Mouse (Mus musculus): ENCODE measurements around the gene Vezt. TPM values are rescaled to one million over a fixed set of nuclear protein-coding genes. Genes with fewer than 3 reads are reported as not detected.
A peak's percentile ranks its signal among the peaks of the same experiment; 100 is the strongest.

Vezt gene
- polyA plus RNA-seq, 1 experiment from 2014 or later, result 26.9 TPM

GRCm38 (mm10) chr10:93938844-93939271 is 96.8 kb downstream of the Vezt start:
- H3K4me3 ChIP-seq (ENCODE audit: low read depth, low read length), result no peak overlapping the region
- ATAC-seq (replicated peaks; ENCODE audit: insufficient number of reproducible peaks, low FRiP score, low TSS enrichment), result no peak
- no peaks in the 10 kb centered on the region for H3K36me3 ChIP-seq (ENCODE audit: control insufficient read depth, insufficient read depth, low read length)
- WGBS (ENCODE audit: insufficient replicate concordance), result 90% methylated on average over 20 of the region's 20 CpGs
- no peak overlapping the region for H3K4me2 ChIP-seq
- H3K9me3 ChIP-seq (replicated peaks; ENCODE audit: control insufficient read depth, low read length), result no peaks in the 10 kb centered on the region
- no peak overlapping the region for H3K9ac ChIP-seq (ENCODE audit: low read depth, low read length)
- H3K27ac ChIP-seq (ENCODE audit: low read depth, low read length), result no peak overlapping the region
- peaks cover 3% of the 10 kb centered on the region; the same call in 1 of the 2 replicates for H3K4me1 ChIP-seq (ENCODE audit: control insufficient read depth, insufficient read depth, low read length)
- no peaks in the 10 kb centered on the region for H3K27me3 ChIP-seq (ENCODE audit: control insufficient read depth, insufficient read depth, low read length)

GRCm38 (mm10) chr10:93933980-93934379 is 101.6 kb downstream of the Vezt start:
- H3K4me3 ChIP-seq (ENCODE audit: low read depth, low read length), result no peak overlapping the region
- peaks cover 4% of the 10 kb centered on the region; the same call in 1 of the 2 replicates for H3K4me1 ChIP-seq (ENCODE audit: control insufficient read depth, insufficient read depth, low read length)
- no peaks in the 10 kb centered on the region for H3K36me3 ChIP-seq (ENCODE audit: control insufficient read depth, insufficient read depth, low read length)
- no peak for ATAC-seq (replicated peaks; ENCODE audit: insufficient number of reproducible peaks, low FRiP score, low TSS enrichment)
- 41% methylated on average over 9 of the region's 9 CpGs for WGBS (ENCODE audit: insufficient replicate concordance)
- no peaks in the 10 kb centered on the region for H3K9me3 ChIP-seq (replicated peaks; ENCODE audit: control insufficient read depth, low read length)
- H3K9ac ChIP-seq (ENCODE audit: low read depth, low read length), result no peak overlapping the region
- no peak overlapping the region for H3K4me2 ChIP-seq
- H3K27ac ChIP-seq (ENCODE audit: low read depth, low read length), result no peak overlapping the region
- H3K27me3 ChIP-seq (ENCODE audit: control insufficient read depth, insufficient read depth, low read length), result no peaks in the 10 kb centered on the region

GRCm38 (mm10) chr10:93932861-93933260 is 102.8 kb downstream of the Vezt start:
- ATAC-seq (replicated peaks; ENCODE audit: insufficient number of reproducible peaks, low FRiP score, low TSS enrichment), result no peak
- WGBS (ENCODE audit: insufficient replicate concordance), result 39% methylated on average over 5 of the region's 5 CpGs
- H3K4me3 ChIP-seq (ENCODE audit: low read depth, low read length), result no peak overlapping the region
- H3K9me3 ChIP-seq (replicated peaks; ENCODE audit: control insufficient read depth, low read length), result no peaks in the 10 kb centered on the region
- H3K4me2 ChIP-seq, result no peak overlapping the region
- no peak overlapping the region for H3K9ac ChIP-seq (ENCODE audit: low read depth, low read length)
- peaks cover 4% of the 10 kb centered on the region; the same call in 1 of the 2 replicates for H3K4me1 ChIP-seq (ENCODE audit: control insufficient read depth, insufficient read depth, low read length)
- H3K27me3 ChIP-seq (ENCODE audit: control insufficient read depth, insufficient read depth, low read length), result no peaks in the 10 kb centered on the region
- H3K36me3 ChIP-seq (ENCODE audit: control insufficient read depth, insufficient read depth, low read length), result no peaks in the 10 kb centered on the region
- no peak overlapping the region for H3K27ac ChIP-seq (ENCODE audit: low read depth, low read length)

- Histone ChIP-seq H3K4me1 (ENCODE audit: control insufficient read depth, insufficient read depth, low read length) (peaks cover 4% of the 10 kb centered on the region; the same call in 1 of the 2 replicates), H3K9ac (ENCODE audit: low read depth, low read length) (no peak overlapping the region), H3K4me2 (no peak overlapping the region), H3K36me3 (ENCODE audit: control insufficient read depth, insufficient read depth, low read length) (no peaks in the 10 kb centered on the region), H3K4me3 (ENCODE audit: low read depth, low read length) (no peak overlapping the region), H3K27me3 (ENCODE audit: control insufficient read depth, insufficient read depth, low read length) (no peaks in the 10 kb centered on the region), H3K9me3 (replicated peaks; ENCODE audit: control insufficient read depth, low read length) (no peaks in the 10 kb centered on the region), H3K27ac (ENCODE audit: low read depth, low read length) (no peak overlapping the region)
- no peak for ATAC-seq (replicated peaks; ENCODE audit: insufficient number of reproducible peaks, low FRiP score, low TSS enrichment)
- WGBS (ENCODE audit: insufficient replicate concordance), result 49% methylated on average over 5 of the region's 5 CpGs
These were observed 103.6 kb downstream of the Vezt start for GRCm38 (mm10) chr10:93932020-93932419.

- 64% methylated on average over 9 of the region's 9 CpGs for WGBS (ENCODE audit: insufficient replicate concordance)
- Histone ChIP-seq H3K4me1 (ENCODE audit: control insufficient read depth, insufficient read depth, low read length) (peaks cover 4% of the 10 kb centered on the region; the same call in 1 of the 2 replicates), H3K27me3 (ENCODE audit: control insufficient read depth, insufficient read depth, low read length) (no peaks in the 10 kb centered on the region), H3K36me3 (ENCODE audit: control insufficient read depth, insufficient read depth, low read length) (no peaks in the 10 kb centered on the region), H3K4me3 (ENCODE audit: low read depth, low read length) (no peak overlapping the region), H3K9me3 (replicated peaks; ENCODE audit: control insufficient read depth, low read length) (no peaks in the 10 kb centered on the region), H3K27ac (ENCODE audit: low read depth, low read length) (no peak overlapping the region), H3K9ac (ENCODE audit: low read depth, low read length) (no peak overlapping the region), H3K4me2 (no peak overlapping the region)
- no peak for ATAC-seq (replicated peaks; ENCODE audit: insufficient number of reproducible peaks, low FRiP score, low TSS enrichment)
These were observed 104.2 kb downstream of the Vezt start for GRCm38 (mm10) chr10:93931431-93931830.

- no peaks in the 10 kb centered on the region for H3K36me3 ChIP-seq (ENCODE audit: control insufficient read depth, insufficient read depth, low read length)
- no peak for ATAC-seq (replicated peaks; ENCODE audit: insufficient number of reproducible peaks, low FRiP score, low TSS enrichment)
- no peaks in the 10 kb centered on the region for H3K27me3 ChIP-seq (ENCODE audit: control insufficient read depth, insufficient read depth, low read length)
- H3K4me3 ChIP-seq (ENCODE audit: low read depth, low read length), result no peak overlapping the region
- WGBS (ENCODE audit: insufficient replicate concordance), result 70% methylated on average over 4 of the region's 4 CpGs
- no peak overlapping the region for H3K9ac ChIP-seq (ENCODE audit: low read depth, low read length)
- H3K4me1 ChIP-seq (ENCODE audit: control insufficient read depth, insufficient read depth, low read length), result peaks cover 4% of the 10 kb centered on the region; the same call in 1 of the 2 replicates
- no peak overlapping the region for H3K27ac ChIP-seq (ENCODE audit: low read depth, low read length)
- no peak overlapping the region for H3K4me2 ChIP-seq
- H3K9me3 ChIP-seq (replicated peaks; ENCODE audit: control insufficient read depth, low read length), result no peaks in the 10 kb centered on the region
These were observed 105.3 kb downstream of the Vezt start for GRCm38 (mm10) chr10:93930236-93930824.

GRCm38 (mm10) chr10:93924666-93925065 is 111.0 kb downstream of the Vezt start:
- Histone ChIP-seq H3K9ac (ENCODE audit: low read depth, low read length) (no peak overlapping the region), H3K4me2 (no peak overlapping the region), H3K27ac (ENCODE audit: low read depth, low read length) (no peak overlapping the region), H3K4me3 (ENCODE audit: low read depth, low read length) (no peak overlapping the region), H3K36me3 (ENCODE audit: control insufficient read depth, insufficient read depth, low read length) (no peaks in the 10 kb centered on the region), H3K27me3 (ENCODE audit: control insufficient read depth, insufficient read depth, low read length) (no peaks in the 10 kb centered on the region), H3K9me3 (replicated peaks; ENCODE audit: control insufficient read depth, low read length) (no peaks in the 10 kb centered on the region), H3K4me1 (ENCODE audit: control insufficient read depth, insufficient read depth, low read length) (no peaks in the 10 kb centered on the region)
- WGBS (ENCODE audit: insufficient replicate concordance), result 80% methylated on average over 5 of the region's 5 CpGs
- ATAC-seq (replicated peaks; ENCODE audit: insufficient number of reproducible peaks, low FRiP score, low TSS enrichment), result no peak

- Histone ChIP-seq H3K4me2 (no peak overlapping the region), H3K4me1 (ENCODE audit: control insufficient read depth, insufficient read depth, low read length) (peaks cover 14% of the 10 kb centered on the region), H3K4me3 (ENCODE audit: low read depth, low read length) (no peak overlapping the region), H3K36me3 (ENCODE audit: control insufficient read depth, insufficient read depth, low read length) (no peaks in the 10 kb centered on the region), H3K27me3 (ENCODE audit: control insufficient read depth, insufficient read depth, low read length) (no peaks in the 10 kb centered on the region), H3K27ac (ENCODE audit: low read depth, low read length) (no peak overlapping the region), H3K9ac (ENCODE audit: low read depth, low read length) (no peak overlapping the region), H3K9me3 (replicated peaks; ENCODE audit: control insufficient read depth, low read length) (no peaks in the 10 kb centered on the region)
- ATAC-seq (replicated peaks; ENCODE audit: insufficient number of reproducible peaks, low FRiP score, low TSS enrichment), result no peak
- WGBS (ENCODE audit: insufficient replicate concordance), result 87% methylated on average over 4 of the region's 4 CpGs
These were observed 114.5 kb downstream of the Vezt start for GRCm38 (mm10) chr10:93921160-93921559.

- Histone ChIP-seq H3K4me3 (ENCODE audit: low read depth, low read length) (no peak overlapping the region), H3K4me2 (peak overlapping the region; percentile 44)
- ATAC-seq (replicated peaks; ENCODE audit: insufficient number of reproducible peaks, low FRiP score, low TSS enrichment), result no peak
These were observed 116.4 kb downstream of the Vezt start for GRCm38 (mm10) chr10:93919227-93919626.

More at GRCm38 (mm10) chr10:93919227-93919626, 116.4 kb downstream of the Vezt start:
- peaks cover 14% of the 10 kb centered on the region for H3K4me1 ChIP-seq (ENCODE audit: control insufficient read depth, insufficient read depth, low read length)
- H3K9me3 ChIP-seq (replicated peaks; ENCODE audit: control insufficient read depth, low read length), result no peaks in the 10 kb centered on the region
- WGBS (ENCODE audit: insufficient replicate concordance), result 46% methylated on average over 13 of the region's 13 CpGs
- H3K36me3 ChIP-seq (ENCODE audit: control insufficient read depth, insufficient read depth, low read length), result no peaks in the 10 kb centered on the region
- H3K27me3 ChIP-seq (ENCODE audit: control insufficient read depth, insufficient read depth, low read length), result 0 out of 2 replicates have a peak, but pooled peaks cover 3% of the 10 kb centered on the region
- H3K27ac ChIP-seq (ENCODE audit: low read depth, low read length), result peak overlapping the region; percentile 70
- H3K9ac ChIP-seq (ENCODE audit: low read depth, low read length), result 0 out of 2 replicates have a peak overlapping the region, but pooled peaks have one; percentile 39

Data from heart, embryonic 11.5 days (tissue).